Mouse (Mus musculus) embryo, embryonic 10.5 days (tissue): ENCODE measurements around the gene Ophn1.

ENCODE experiments used
- DNase-seq: peaks from one replicate; pipeline ENCODE4 v3.0.0-alpha.2; 2015; ENCODE audit warnings: low spot score

Ophn1 gene

DNA sequence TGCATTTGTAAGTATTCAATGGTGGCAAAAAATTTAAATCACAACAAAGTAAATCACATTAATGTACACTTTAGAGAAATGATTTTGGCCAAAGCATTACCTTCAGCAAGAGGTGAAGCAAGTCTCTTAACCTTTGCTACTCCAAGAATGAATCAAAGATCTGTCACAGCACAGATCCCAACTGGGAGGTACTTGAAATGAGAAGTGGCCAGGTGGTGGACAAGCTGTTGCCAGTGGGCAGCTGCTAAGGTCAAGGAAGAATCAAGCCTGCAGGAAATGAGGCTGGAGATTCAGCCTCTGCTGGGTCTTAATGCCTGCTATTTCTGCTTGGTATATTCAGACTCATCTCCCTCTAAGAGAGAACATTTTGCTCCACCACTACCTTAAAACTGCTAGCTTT lies 87.0 kb downstream of the Ophn1 start:
- DNase-seq: peak; percentile 2

- no peak for DNase-seq
Observed at GRCm38 (mm10) chrX:98774247-98774950, 116.4 kb downstream of the Ophn1 start.

GRCm38 (mm10) chrX:98755089-98755488 lies 135.7 kb downstream of the Ophn1 start:
- DNase-seq: no peak

- no peak for DNase-seq
Observed at GRCm38 (mm10) chrX:98751279-98751817, 139.5 kb downstream of the Ophn1 start.

- no peak for DNase-seq
Observed at GRCm38 (mm10) chrX:98736758-98737157, 154.1 kb downstream of the Ophn1 start.

DNA sequence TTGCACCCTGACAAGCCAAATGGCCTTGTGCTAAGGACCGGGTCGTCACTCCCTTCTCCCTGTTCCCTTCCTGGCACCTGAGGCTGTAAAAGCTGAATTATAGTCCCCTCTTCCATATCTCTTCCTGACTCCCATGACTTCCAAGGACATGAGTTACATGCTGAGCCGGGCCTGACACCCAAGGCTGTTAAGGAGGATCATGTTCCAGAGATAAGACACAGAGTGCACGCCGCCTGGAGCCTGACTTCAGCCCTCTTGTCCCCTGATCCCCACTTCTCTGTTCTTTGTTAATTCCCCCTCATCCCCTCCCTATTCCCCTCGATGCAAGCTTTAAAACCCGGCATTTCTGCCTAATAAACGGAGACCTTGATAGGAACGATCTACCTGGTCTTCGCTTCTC lies 167.8 kb downstream of the Ophn1 start:
- no peak for DNase-seq

GRCm38 (mm10) chrX:98707766-98708165 lies 183.1 kb downstream of the Ophn1 start:
- DNase-seq: no peak

DNA sequence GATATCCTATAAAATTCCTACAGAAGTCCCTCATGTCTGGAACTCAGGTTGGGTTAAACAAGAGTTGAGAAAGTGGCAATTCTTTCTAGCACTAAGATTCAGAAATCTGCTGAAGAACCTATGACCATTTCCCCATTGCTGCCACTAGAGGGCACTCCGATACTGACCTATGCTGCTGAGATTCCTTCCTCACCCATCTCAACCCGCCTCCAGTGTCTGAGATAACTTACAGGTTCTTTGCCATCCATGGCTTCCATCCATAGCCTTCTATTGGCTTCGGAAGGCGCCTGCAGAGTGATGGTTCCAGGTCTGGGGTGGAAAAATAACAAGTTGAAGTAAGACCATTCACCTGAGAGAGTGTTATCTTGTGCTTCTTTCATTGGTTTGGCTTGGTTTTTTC lies 189.2 kb downstream of the Ophn1 start:
- DNase-seq: peak; percentile 71

DNA sequence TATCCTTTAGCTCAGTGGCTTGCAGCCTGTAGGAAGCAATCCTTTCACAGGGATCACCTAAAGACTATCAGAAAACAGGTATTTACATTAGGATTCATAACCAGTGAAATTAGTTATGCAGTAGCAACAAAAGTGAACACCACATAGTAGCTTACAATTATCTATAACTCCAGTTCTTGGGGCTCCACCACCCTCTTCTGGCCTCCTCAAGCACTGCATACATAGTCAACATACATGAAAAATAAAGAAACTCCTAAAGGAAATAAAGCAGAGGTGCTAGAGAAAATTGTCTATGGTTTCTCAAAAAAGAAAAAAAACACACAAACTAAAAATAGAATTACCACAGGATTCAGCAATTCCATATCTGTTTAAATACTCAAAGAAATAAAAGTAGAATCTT lies 208.2 kb downstream of the Ophn1 start:
- DNase-seq: no peak

DNA sequence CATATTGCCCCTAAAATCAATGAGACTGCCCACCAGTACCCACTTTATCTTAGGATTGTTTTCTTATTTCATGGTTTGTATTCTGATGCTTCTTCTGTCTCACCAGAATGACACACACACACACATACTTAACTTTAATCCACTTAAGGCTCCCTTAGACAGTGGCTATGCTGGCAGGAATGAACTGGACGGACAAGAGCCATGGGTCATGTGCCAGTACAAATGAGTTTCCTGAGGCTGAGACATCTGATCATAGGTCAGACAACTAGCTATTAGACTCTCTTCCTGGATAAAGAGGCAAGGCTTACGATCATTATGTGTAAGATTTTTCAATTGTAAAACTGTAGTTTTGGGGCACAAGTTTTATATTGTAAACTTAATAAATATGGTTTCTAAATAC lies 209.5 kb downstream of the Ophn1 start:
- no peak for DNase-seq

DNA sequence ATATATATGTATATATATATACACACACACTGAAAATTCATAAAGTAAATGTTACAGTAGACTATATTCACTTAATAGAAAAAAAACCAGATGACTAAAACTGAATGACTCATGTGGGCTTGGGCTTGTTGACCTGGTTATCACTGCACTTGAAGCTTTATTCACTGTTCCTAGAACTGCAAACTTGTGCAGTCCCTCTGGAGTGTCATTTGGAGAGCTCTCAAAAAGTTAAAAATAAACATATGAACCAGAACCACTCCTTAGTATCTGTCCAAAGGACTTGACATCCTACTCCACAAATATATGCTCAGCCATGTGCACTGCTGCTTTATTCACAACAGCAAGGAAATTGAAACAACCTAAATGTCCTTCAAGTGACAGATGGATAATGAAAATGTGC lies 219.8 kb downstream of the Ophn1 start:
- no peak for DNase-seq

- no peak for DNase-seq
Observed at GRCm38 (mm10) chrX:98651431-98651830, 239.4 kb downstream of the Ophn1 start.

- no peak for DNase-seq
Observed at GRCm38 (mm10) chrX:98628666-98629404, 262.0 kb downstream of the Ophn1 start.

- DNase-seq: peak; percentile 64
Observed at GRCm38 (mm10) chrX:98618865-98619264, 272.0 kb downstream of the Ophn1 start.

- DNase-seq: no peak
Observed at GRCm38 (mm10) chrX:98617426-98617825, 273.4 kb downstream of the Ophn1 start.

DNA sequence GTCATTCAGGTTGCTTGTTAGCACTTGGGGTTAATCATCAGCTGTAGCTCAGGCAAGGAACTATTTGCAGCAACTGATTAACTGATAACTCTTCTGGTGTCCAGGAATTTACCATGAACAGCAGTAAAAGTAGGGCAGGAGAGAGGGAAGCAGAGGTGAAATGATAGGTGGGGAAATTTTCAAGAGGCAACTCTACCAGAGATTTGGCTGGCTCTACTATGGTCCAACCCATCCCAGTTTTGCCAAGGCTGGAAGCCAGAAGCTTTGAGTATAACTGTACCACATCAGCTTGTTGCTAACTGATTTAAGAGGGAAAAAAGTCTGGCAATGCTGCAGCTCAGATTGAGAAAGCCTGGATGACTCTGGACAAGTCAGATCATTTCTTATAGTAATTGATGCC lies 316.6 kb downstream of the Ophn1 start:
- DNase-seq: no peak

DNA sequence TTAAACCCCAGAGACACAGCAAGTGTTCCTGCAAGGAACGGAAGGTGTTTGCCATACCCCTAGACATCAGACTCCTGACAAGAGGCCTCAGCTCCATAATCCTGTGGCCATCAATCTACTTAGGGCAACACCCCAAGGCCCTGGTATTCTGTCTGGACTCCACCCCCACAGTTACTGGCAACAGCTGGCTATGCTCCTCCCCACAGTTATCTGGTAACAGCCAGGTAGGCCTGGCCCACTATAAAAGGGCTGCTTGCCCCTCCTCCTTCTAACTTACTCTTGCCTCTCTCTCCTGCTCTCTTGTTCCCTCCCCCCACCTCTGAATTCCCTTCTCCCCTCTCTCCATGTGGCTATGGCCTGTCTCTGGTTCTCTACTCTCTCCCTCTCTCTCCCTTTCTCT lies 344.4 kb downstream of the Ophn1 start:
- no peak for DNase-seq

DNA sequence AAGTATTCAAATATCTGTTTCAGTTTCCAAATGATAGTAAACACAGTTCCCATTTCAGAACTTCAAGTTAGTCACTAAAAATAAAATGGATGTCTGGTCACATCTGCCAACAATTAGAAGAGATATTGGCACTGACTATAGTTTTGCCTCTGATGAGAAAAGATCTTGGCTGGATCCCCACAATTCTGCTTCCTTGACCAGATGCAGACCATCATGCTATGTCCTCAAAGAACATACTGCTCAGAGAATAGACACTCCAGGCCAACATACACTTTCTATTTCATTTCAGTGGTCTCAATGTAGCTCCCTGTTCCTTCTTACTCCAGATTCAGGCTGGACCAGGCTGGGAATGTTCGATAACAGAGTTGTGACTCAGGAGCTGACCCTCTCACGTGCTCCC lies 375.5 kb downstream of the Ophn1 start:
- DNase-seq: no peak

DNA sequence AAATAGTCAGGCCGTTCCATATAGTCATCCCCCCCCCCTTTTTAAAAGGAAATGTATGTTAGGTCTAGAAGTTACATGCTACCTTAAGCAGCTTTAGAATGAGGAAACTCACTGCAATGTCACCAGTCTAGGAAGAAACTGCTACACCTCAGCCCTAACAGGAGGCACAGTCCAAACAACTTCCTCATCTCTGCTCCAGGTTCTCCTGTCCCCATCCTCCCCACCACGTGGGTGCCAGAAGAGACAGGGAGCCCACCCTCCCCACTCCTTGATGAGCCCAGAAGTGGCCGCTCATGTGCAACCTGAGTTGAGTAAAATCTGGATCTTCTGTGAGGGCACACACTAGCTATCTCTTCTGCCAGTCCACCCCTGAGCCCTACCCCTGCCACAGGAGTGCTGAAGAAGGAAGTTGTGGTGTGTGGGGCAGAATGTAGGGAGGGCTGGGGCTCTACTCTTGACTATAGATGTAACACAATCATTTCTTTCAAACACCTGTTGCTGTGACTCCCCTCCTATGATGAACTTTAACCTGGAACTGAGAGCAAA lies 376.4 kb downstream of the Ophn1 start:
- no peak for DNase-seq
